Mouse (Mus musculus): ENCODE data around the gene Ccr7. TPM values are rescaled to one million over a fixed set of nuclear protein-coding genes. Genes with fewer than 3 reads are reported as not detected.

Gene Ccr7
- polyA plus RNA-seq, 1 experiment from 2014 or later: not detected

- 83% methylated on average over 9 of the region's 9 CpGs for WGBS
- no peak overlapping the region for H3K4me2 ChIP-seq (replicated peaks)
- H3K9ac ChIP-seq (replicated peaks): no peak overlapping the region
- H3K4me1 ChIP-seq (replicated peaks): no peaks in the 10 kb centered on the region
- H3K4me3 ChIP-seq (replicated peaks): no peak overlapping the region
- no peak for ATAC-seq
- no peak overlapping the region for H3K27ac ChIP-seq
- no peaks in the 10 kb centered on the region for H3K27me3 ChIP-seq
- no peaks in the 10 kb centered on the region for H3K9me3 ChIP-seq
- H3K36me3 ChIP-seq: no peaks in the 10 kb centered on the region
Measured at GRCm38 (mm10) chr11:99104609-99105410, 50.1 kb downstream of the Ccr7 start.

- no peak for ATAC-seq
- H3K27ac ChIP-seq: no peak overlapping the region
- no peak overlapping the region for H3K9ac ChIP-seq (replicated peaks)
- H3K4me2 ChIP-seq (replicated peaks): no peak overlapping the region
- H3K4me3 ChIP-seq (replicated peaks): no peak overlapping the region
- H3K9me3 ChIP-seq: no peaks in the 10 kb centered on the region
- whole genome bisulfite sequencing: 80% methylated on average over 9 of the region's 9 CpGs
- no peaks in the 10 kb centered on the region for H3K27me3 ChIP-seq
- no peaks in the 10 kb centered on the region for H3K4me1 ChIP-seq (replicated peaks)
- H3K36me3 ChIP-seq: no peaks in the 10 kb centered on the region
Measured at GRCm38 (mm10) chr11:99102575-99103270, 52.2 kb downstream of the Ccr7 start.

GRCm38 (mm10) chr11:99101693-99102092, 53.2 kb downstream of the Ccr7 start:
- Histone ChIP-seq H3K4me2 (replicated peaks) (no peak overlapping the region), H3K27me3 (no peaks in the 10 kb centered on the region), H3K9ac (replicated peaks) (no peak overlapping the region), H3K4me1 (replicated peaks) (no peaks in the 10 kb centered on the region), H3K4me3 (replicated peaks) (no peak overlapping the region), H3K27ac (no peak overlapping the region), H3K36me3 (no peaks in the 10 kb centered on the region), H3K9me3 (no peaks in the 10 kb centered on the region)
- 90% methylated on average over 8 of the region's 8 CpGs for WGBS
- ATAC-seq: no peak

GRCm38 (mm10) chr11:99100215-99100614, 54.7 kb downstream of the Ccr7 start:
- no peak for ATAC-seq
- no peaks in the 10 kb centered on the region for H3K9me3 ChIP-seq
- 86% methylated on average over 5 of the region's 5 CpGs for WGBS

GRCm38 (mm10) chr11:99099516-99099915, 55.4 kb downstream of the Ccr7 start:
- H3K27ac ChIP-seq: no peak overlapping the region
- no peaks in the 10 kb centered on the region for H3K27me3 ChIP-seq
- H3K9me3 ChIP-seq: no peaks in the 10 kb centered on the region
- H3K9ac ChIP-seq (replicated peaks): no peak overlapping the region
- H3K4me2 ChIP-seq (replicated peaks): no peak overlapping the region
- 89% methylated on average over 7 of the region's 7 CpGs for WGBS
- no peak overlapping the region for H3K4me3 ChIP-seq (replicated peaks)
- ATAC-seq: no peak
- H3K36me3 ChIP-seq: no peaks in the 10 kb centered on the region
- no peaks in the 10 kb centered on the region for H3K4me1 ChIP-seq (replicated peaks)

More at GRCm38 (mm10) chr11:99100215-99100614, 54.7 kb downstream of the Ccr7 start:
- Histone ChIP-seq H3K4me1 (replicated peaks) (no peaks in the 10 kb centered on the region), H3K27me3 (no peaks in the 10 kb centered on the region), H3K36me3 (no peaks in the 10 kb centered on the region), H3K4me2 (replicated peaks) (no peak overlapping the region), H3K27ac (no peak overlapping the region), H3K9ac (replicated peaks) (no peak overlapping the region), H3K4me3 (replicated peaks) (no peak overlapping the region)

GRCm38 (mm10) chr11:99098924-99099323, 56.0 kb downstream of the Ccr7 start:
- Histone ChIP-seq H3K9me3 (no peaks in the 10 kb centered on the region), H3K36me3 (no peaks in the 10 kb centered on the region), H3K27me3 (no peaks in the 10 kb centered on the region), H3K9ac (replicated peaks) (no peak overlapping the region), H3K4me1 (replicated peaks) (no peaks in the 10 kb centered on the region), H3K4me2 (replicated peaks) (no peak overlapping the region), H3K4me3 (replicated peaks) (no peak overlapping the region), H3K27ac (no peak overlapping the region)
- WGBS: 88% methylated on average over 9 of the region's 9 CpGs
- no peak for ATAC-seq

GRCm38 (mm10) chr11:99096996-99097774, 57.7 kb downstream of the Ccr7 start:
- no peaks in the 10 kb centered on the region for H3K4me1 ChIP-seq (replicated peaks)
- no peaks in the 10 kb centered on the region for H3K9me3 ChIP-seq
- H3K36me3 ChIP-seq: no peaks in the 10 kb centered on the region
- no peak for ATAC-seq
- H3K9ac ChIP-seq (replicated peaks): no peak overlapping the region
- WGBS: 67% methylated on average over 8 of the region's 8 CpGs
- no peak overlapping the region for H3K4me3 ChIP-seq (replicated peaks)
- no peak overlapping the region for H3K4me2 ChIP-seq (replicated peaks)
- H3K27me3 ChIP-seq: no peaks in the 10 kb centered on the region
- no peak overlapping the region for H3K27ac ChIP-seq

GRCm38 (mm10) chr11:99096417-99096816, 58.5 kb downstream of the Ccr7 start:
- H3K9me3 ChIP-seq: no peaks in the 10 kb centered on the region
- no peak overlapping the region for H3K4me3 ChIP-seq (replicated peaks)
- H3K27me3 ChIP-seq: no peaks in the 10 kb centered on the region
- no peaks in the 10 kb centered on the region for H3K36me3 ChIP-seq
- H3K27ac ChIP-seq: no peak overlapping the region
- no peaks in the 10 kb centered on the region for H3K4me1 ChIP-seq (replicated peaks)
- ATAC-seq: no peak
- H3K9ac ChIP-seq (replicated peaks): no peak overlapping the region
- 91% methylated on average over 4 of the region's 4 CpGs for WGBS
- H3K4me2 ChIP-seq (replicated peaks): no peak overlapping the region

GRCm38 (mm10) chr11:99095759-99096158, 59.1 kb downstream of the Ccr7 start:
- Histone ChIP-seq H3K36me3 (no peaks in the 10 kb centered on the region), H3K9ac (replicated peaks) (no peak overlapping the region), H3K9me3 (no peaks in the 10 kb centered on the region), H3K27me3 (no peaks in the 10 kb centered on the region), H3K4me2 (replicated peaks) (no peak overlapping the region), H3K4me1 (replicated peaks) (no peaks in the 10 kb centered on the region), H3K4me3 (replicated peaks) (no peak overlapping the region), H3K27ac (no peak overlapping the region)
- ATAC-seq: no peak
- WGBS: 84% methylated on average over 4 of the region's 4 CpGs

- ATAC-seq: no peak
- no peaks in the 10 kb centered on the region for H3K36me3 ChIP-seq
- 66% methylated on average over 2 of the region's 2 CpGs for WGBS
Measured at GRCm38 (mm10) chr11:99094911-99095676, 59.8 kb downstream of the Ccr7 start.

More at GRCm38 (mm10) chr11:99094911-99095676, 59.8 kb downstream of the Ccr7 start:
- Histone ChIP-seq H3K9me3 (no peaks in the 10 kb centered on the region), H3K27ac (no peak overlapping the region), H3K9ac (replicated peaks) (no peak overlapping the region), H3K4me2 (replicated peaks) (no peak overlapping the region), H3K4me1 (replicated peaks) (no peaks in the 10 kb centered on the region), H3K27me3 (no peaks in the 10 kb centered on the region), H3K4me3 (replicated peaks) (no peak overlapping the region)
